Mouse (Mus musculus): ENCODE data around the gene Rbck1.
"Not testable (repeated sequence)": the region's sequence is repeated elsewhere in the genome, so short reads cannot be mapped to it uniquely, and the experiment has no call there.

Gene Rbck1

DNA sequence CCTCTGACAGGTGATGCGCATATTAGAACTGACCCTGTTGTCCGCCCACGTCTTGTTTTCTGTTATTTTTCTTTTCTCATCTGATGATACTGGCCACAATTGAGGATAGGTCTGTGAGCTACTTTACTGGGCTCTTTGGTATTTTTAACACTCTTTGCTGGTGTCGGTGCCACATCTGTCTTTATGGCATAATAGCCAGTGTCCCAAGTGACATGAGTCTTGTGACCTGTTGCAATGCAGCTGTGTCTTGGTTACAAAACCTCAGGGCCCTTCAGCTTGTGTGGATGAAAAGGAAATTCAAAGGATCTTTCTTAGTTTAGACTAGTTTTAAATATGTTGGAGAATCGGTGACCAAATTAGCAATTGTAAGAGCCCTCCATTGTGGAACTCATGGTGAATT is 37.9 kb downstream of the Rbck1 start:
- no peak for DNase-seq (ENCODE audit: low spot score in 2 of 2)

DNA sequence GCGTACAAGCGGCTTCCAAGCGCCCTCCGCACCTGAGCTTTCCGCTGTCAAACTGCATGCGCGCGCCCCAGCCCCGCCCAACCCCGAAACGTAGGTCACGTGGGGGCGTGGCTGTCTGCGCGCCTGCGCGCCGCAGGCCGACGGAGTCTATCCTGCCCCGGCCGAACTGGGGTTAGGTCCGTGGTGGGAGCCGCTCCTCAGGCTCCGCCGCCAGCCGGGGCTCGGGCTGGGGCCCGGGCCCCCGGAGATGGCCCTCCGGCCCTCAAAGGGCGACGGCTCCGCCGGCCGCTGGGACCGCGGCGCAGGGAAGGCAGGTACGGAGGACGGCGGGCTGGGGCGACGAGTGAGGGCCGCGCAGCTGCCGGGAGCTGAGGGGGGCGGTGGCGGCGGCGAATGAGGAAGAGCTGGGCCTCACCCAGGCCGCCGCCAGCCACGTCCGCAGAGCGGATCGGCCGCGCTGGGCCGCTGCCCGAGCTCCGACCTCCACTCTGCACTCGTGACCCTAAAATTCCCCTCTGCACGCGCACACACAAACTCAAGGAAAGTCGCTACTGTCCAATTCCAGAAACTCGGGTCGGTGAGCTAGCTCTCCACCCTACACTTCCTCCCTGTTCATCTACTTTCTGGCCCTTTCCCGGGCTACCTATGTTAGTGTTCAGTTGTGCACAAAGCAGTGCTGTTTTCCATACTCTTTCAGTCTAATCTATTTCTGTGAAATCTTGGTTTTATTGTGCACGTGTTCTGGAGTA is 38.6 kb downstream of the Rbck1 start, which contains the start of gene Tbc1d20:
TSS of gene Tbc1d20 (plus strand) at position 102 of the 749 bp plus-strand sequence.
- peak; percentile 85 to 88 for DNase-seq (ENCODE audit: low spot score in 2 of 2)

GRCm38 (mm10) chr2:152293179-152293726 is 39.2 kb downstream of the Rbck1 start:
- no peak for DNase-seq (ENCODE audit: low spot score in 2 of 2)

GRCm38 (mm10) chr2:152292475-152292874 is 40.0 kb downstream of the Rbck1 start:
- DNase-seq (ENCODE audit: low spot score in 2 of 2): no peak

DNA sequence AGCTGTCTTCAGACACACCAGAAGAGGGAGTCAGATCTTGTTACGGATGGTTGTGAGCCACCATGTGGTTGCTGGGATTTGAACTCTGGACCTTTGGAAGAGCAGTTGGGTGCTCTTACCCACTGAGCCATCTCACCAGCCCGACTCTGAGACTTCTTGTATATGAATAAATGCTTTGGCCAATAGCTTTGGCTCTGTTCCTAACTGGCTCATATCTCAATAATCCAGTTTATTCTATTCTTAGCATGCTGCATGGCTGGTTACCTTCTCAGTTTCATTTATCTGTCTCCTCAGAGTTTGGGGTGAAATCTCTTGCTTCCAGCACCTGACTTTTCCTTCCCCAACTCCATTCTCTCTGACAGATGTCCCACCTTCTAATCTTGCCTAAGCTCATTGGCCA is 42.8 kb downstream of the Rbck1 start:
- DNase-seq (ENCODE audit: low spot score in 2 of 2): not testable (repeated sequence)

DNA sequence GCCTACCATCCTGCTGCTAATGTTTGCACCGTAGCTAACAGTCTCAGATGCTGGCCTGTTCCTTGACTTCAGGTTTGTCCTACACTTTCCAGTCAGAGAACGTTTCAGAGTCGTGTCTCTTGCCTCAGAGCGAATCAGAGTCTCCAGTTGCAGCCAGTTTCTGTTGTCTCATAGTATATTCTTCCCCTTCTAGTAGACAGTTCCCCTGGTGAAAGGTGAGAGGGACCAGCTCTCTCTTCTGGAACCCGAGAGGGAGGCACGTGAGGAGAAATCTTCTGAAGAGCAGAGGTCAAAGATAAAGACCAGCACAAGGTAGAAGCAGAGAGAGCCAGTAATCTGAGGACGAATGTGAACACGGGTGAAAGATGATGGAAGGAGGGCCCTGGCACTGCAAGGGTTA is 44.4 kb downstream of the Rbck1 start:
- DNase-seq (ENCODE audit: low spot score in 2 of 2): no peak

- no peak for DNase-seq (ENCODE audit: low spot score in 2 of 2)
These were observed 44.9 kb downstream of the Rbck1 start for GRCm38 (mm10) chr2:152287560-152287959.

DNA sequence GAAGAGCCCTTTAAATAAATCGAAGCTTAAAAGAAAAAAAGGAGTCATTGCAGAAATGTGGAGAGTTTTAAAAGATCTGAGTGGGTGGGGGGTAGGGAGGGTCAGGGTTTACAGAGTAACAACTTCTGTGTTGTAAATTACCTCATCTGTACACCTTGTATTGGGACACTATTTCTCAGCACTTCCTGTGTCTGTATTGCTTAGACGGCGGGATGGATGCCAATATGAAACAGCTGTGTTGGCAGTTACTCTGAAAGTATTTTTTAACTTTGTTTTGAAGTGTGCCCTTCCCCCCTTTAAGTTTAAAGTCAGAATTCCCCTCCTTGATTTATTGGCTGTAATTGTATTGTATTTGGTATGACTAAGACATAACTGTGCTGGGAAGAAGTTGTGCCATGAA is 51.0 kb downstream of the Rbck1 start:
- peak in 1 of 2 experiments; percentile 14 for DNase-seq (ENCODE audit: low spot score in 2 of 2)

- DNase-seq (ENCODE audit: low spot score in 2 of 2): no peak
These were observed 58.8 kb downstream of the Rbck1 start for GRCm38 (mm10) chr2:152273639-152274038.

Data from urinary bladder, postnatal 36 days (tissue).